Mouse (Mus musculus) limb, embryonic 11.5 days (tissue): ENCODE measurements at regions not wholly inside any gene's neighbourhood (a gene's known extent, or its start where the extent isn't known, plus 50 kb on each side); places are given as distances from the start of the nearest gene placed in this dataset.

Experiments
- ATAC-seq: fragments of 200-750 bp; cut with Nextera tagmentation; 2 replicates; pipeline ENCODE4 v1.8.0; 2017; ENCODE audit warnings: low read depth; ENCODE audit not compliant: insufficient number of reproducible peaks, low FRiP score, low TSS enrichment
- DNase-seq: peaks from one replicate; pipeline ENCODE4 v3.0.0-alpha.2; 2015; ENCODE audit warnings: low spot score
- H3K27ac ChIP-seq: fragments of 300-500 bp; sonication (generic); replicated peaks from 2 replicates; pipeline ENCODE4 v1.5.1; 2014; ENCODE audit warnings: low read depth, mild to moderate bottlenecking, low read length
- H3K27me3 ChIP-seq: fragments of 300-500 bp; sonication (generic); 2 replicates; pipeline ENCODE4 v1.6.1; 2014; ENCODE audit warnings: mild to moderate bottlenecking, low read length, mixed read lengths; ENCODE audit not compliant: control insufficient read depth, insufficient read depth
- H3K36me3 ChIP-seq: fragments of 300-500 bp; sonication (generic); 2 replicates; pipeline ENCODE4 v1.6.1; 2014; ENCODE audit warnings: mild to moderate bottlenecking, low read length, moderate library complexity, mixed read lengths; ENCODE audit not compliant: control insufficient read depth, insufficient read depth
- H3K4me1 ChIP-seq: fragments of 300-500 bp; sonication (generic); 2 replicates; pipeline ENCODE4 v1.6.1; 2014; ENCODE audit warnings: low read length, mixed read lengths; ENCODE audit not compliant: control insufficient read depth, insufficient read depth
- H3K4me2 ChIP-seq: fragments of 300-500 bp; sonication (generic); 2 replicates; pipeline ENCODE4 v1.6.1; 2014; ENCODE audit warnings: low read depth, mild to moderate bottlenecking, moderate library complexity; ENCODE audit not compliant: severe bottlenecking
- H3K4me3 ChIP-seq: fragments of 300-500 bp; sonication (generic); 2 replicates; pipeline ENCODE4 v1.5.1; 2014; ENCODE audit warnings: low read depth, low read length
- H3K9ac ChIP-seq: fragments of 300-500 bp; sonication (generic); 2 replicates; pipeline ENCODE4 v1.6.1; 2014; ENCODE audit warnings: mild to moderate bottlenecking, low read length
- H3K9me3 ChIP-seq: fragments of 300-500 bp; sonication (generic); 2 replicates; pipeline ENCODE4 v1.6.1; 2016; ENCODE audit warnings: low read length; ENCODE audit not compliant: control insufficient read depth
- WGBS: fragments of 180-500 bp; shearing (Covaris S2); extraction: QIAGEN DNeasy Blood & Tissue Kit; methylation state at CpG from one replicate; pipeline ENCODE4 v1.1.7; 2014; 5-methylcytosine and 5-hydroxymethylcytosine counted together

DNA sequence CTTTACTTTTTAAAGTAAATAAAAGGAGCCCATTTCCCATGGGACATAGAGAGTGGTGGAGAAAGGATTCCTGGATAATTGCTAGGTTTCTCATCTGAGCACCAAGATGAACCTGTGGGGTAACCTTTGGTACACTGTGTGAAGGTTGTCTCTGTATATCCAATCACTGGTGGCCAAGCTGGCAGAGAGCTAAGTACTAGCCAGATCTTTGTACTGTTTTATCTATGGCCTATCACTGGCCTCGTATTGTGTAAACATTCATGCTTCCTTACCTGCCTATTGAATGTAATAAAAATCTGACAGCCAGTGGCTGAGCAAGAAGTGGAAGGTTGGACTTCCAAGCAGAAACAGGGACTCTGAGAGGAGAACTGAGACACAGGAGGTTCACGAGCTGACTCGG is 55.3 kb upstream of the Arid2 start:
- 92% methylated on average over 3 of the region's 3 CpGs for WGBS
- Histone ChIP-seq H3K9ac (no peak overlapping the region), H3K4me1 (no peaks in the 10 kb centered on the region), H3K9me3 (no peaks in the 10 kb centered on the region), H3K27ac (no peak overlapping the region), H3K27me3 (no peaks in the 10 kb centered on the region), H3K4me2 (no peak overlapping the region), H3K36me3 (no peaks in the 10 kb centered on the region), H3K4me3 (no peak overlapping the region)
- DNase-seq (no peak), ATAC-seq (no peak)

DNA sequence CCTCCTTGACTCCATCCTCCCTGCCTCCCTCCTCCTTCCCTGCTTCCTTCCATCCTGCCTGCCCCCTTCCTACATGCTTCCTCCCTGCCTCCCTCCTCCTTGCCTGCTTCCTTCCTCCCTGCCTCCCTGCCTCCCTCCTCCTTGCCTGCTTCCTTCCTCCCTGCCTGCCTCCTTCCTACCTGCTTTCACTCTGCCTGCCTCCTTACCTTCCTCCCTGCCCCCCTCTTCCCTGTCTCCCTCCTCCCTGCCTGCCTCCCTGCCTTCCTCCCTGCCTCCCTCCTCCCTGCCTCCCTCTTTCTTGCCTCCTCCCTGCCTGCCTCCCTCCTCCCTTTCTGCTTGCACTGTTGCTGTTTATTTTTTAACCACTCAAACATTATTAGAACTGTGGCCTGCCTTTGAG is 54.2 kb upstream of the Arid2 start:
- Histone ChIP-seq H3K27me3 (no peaks in the 10 kb centered on the region), H3K9me3 (no peaks in the 10 kb centered on the region), H3K27ac (no peak overlapping the region), H3K9ac (no peak overlapping the region), H3K4me3 (no peak overlapping the region), H3K4me1 (no peaks in the 10 kb centered on the region), H3K36me3 (no peaks in the 10 kb centered on the region), H3K4me2 (no peak overlapping the region)
- ATAC-seq (no peak), DNase-seq (no peak)

DNA sequence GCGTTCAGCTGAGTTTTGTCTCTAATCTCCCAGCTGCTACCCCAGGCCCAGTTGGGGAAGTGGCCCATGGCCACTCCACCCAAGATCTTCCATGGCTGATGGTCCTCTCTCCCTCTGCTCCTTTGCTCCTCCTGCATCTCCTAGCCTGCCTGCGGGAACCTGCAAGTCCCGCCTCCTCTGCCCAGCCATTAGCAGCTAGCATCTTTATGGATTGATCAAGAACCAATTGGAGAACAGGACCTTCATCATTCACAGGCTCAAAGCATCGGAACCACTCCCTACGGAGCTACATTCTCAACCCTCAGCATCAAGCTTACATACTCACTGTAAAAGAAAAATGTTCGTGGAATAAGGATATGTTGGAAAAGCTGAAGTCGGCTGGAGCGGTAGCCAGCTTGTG is 52.5 kb upstream of the Arid2 start:
- H3K27me3 ChIP-seq: no peaks in the 10 kb centered on the region
- WGBS: 64% methylated on average over 8 of the region's 8 CpGs
- DNase-seq (no peak), ATAC-seq (no peak)
- H3K9ac ChIP-seq: no peak overlapping the region
- H3K36me3 ChIP-seq: no peaks in the 10 kb centered on the region
- H3K4me1 ChIP-seq: no peaks in the 10 kb centered on the region
- H3K4me3 ChIP-seq: no peak overlapping the region
- no peak overlapping the region for H3K4me2 ChIP-seq
- H3K27ac ChIP-seq: no peak overlapping the region
- no peaks in the 10 kb centered on the region for H3K9me3 ChIP-seq
